Mouse (Mus musculus) lung, postnatal 0 days (tissue): ENCODE results near the gene Crb1.

ENCODE experiments used
- CTCF ChIP-seq: IDR thresholded peaks from 2 replicates; pipeline ENCODE4 v1.5.1; 2016; ENCODE audit warnings: antibody characterized with exemption, mild to moderate bottlenecking
- EP300 ChIP-seq: IDR thresholded peaks from 2 replicates; pipeline ENCODE4 v1.6.1; 2016; ENCODE audit warnings: antibody characterized with exemption, mild to moderate bottlenecking, control low read depth

DNA sequence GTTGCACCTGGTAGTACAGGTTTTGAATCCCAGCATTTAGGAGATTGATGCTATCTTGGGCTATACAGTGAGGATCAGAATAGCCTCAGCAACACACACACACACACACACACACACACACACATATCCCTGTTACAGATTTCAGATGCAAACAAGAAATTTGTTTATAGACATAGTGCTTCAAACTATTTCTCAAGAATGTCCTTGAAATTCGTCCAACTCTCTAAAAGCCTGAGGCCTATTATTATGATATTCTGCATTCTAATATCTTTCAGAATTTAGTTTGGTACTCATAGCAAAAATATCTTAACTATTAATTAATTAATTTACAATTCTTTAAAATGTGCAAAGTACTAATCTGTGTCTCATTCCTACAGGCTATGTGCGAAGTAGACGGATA, 124.9 kb downstream of the Crb1 start:
- TF ChIP-seq EP300 (no peak), CTCF (no peak)
